Mouse (Mus musculus) limb, embryonic 15.5 days (tissue): ENCODE data around the gene Doxl2. TPM values are rescaled to one million over a fixed set of nuclear protein-coding genes. Genes with fewer than 3 reads are reported as not detected.

Source experiments
- ATAC-seq: fragments of 200-750 bp; cut with Nextera tagmentation; 2 replicates; pipeline ENCODE4 v1.8.0; 2017; ENCODE audit warnings: low read depth, moderate TSS enrichment; ENCODE audit not compliant: insufficient number of reproducible peaks, low FRiP score, low TSS enrichment
- H3K27ac ChIP-seq: fragments of 300-500 bp; sonication (generic); 2 replicates; pipeline ENCODE4 v1.5.1; 2015; ENCODE audit warnings: moderate library complexity, mild to moderate bottlenecking, inconsistent platforms
- H3K27me3 ChIP-seq: fragments of 300-500 bp; sonication (generic); 2 replicates; pipeline ENCODE4 v1.6.1; 2015; ENCODE audit warnings: inconsistent platforms
- H3K36me3 ChIP-seq: fragments of 300-500 bp; sonication (generic); 2 replicates; pipeline ENCODE4 v1.6.1; 2015; ENCODE audit warnings: inconsistent platforms
- H3K4me1 ChIP-seq: fragments of 300-500 bp; sonication (generic); 2 replicates; pipeline ENCODE4 v1.6.1; 2015; ENCODE audit warnings: inconsistent platforms
- H3K4me2 ChIP-seq: fragments of 300-500 bp; sonication (generic); 2 replicates; pipeline ENCODE4 v1.6.1; 2015; ENCODE audit warnings: mild to moderate bottlenecking, inconsistent platforms
- H3K4me3 ChIP-seq: fragments of 300-500 bp; sonication (generic); 2 replicates; pipeline ENCODE4 v1.5.1; 2015; ENCODE audit warnings: mild to moderate bottlenecking, inconsistent platforms
- H3K9ac ChIP-seq: fragments of 300-500 bp; sonication (generic); 2 replicates; pipeline ENCODE4 v1.6.1; 2015; ENCODE audit warnings: inconsistent platforms
- H3K9me3 ChIP-seq: fragments of 300-500 bp; sonication (generic); 2 replicates; pipeline ENCODE4 v1.6.1; 2016; ENCODE audit warnings: inconsistent platforms
- WGBS: fragments of 180-500 bp; shearing (Covaris S2); methylation state at CpG from one replicate; pipeline ENCODE4 v1.1.7; 2015; 5-methylcytosine and 5-hydroxymethylcytosine counted together
- polyA plus RNA-seq: library from polyadenylated mRNA; unstranded; fragments of >200 nt; fragmentation: Nextera tagmentation; extraction: Ambion mirVana; gene quantifications from 2 replicates; pipeline ENCODE4 v1.2.1, GENCODE M21; 2015

Gene Doxl2
- polyA plus RNA-seq, 1 experiment from 2014 or later = not detected

DNA sequence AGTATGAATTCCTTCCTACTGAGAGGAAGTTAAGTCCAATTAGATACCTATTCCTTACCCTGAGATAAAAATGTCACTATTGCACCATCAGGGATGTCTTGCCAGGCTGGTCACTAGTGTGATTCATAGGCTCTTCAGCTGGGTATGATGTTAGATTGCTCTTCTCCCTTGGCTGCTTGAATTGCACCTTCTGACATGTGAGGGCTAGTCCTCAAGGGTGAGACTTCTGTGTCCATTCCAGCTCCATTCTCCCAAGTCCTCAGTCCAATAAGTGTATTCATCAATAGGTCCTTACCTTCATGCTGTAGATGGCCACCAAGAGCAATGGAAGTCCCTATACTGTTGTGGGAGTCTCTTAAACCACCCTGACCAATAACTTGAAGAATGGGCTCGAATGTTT lies 4.9 kb downstream of the Doxl2 start:
- H3K4me2 ChIP-seq = no peak overlapping the region
- no peaks in the 10 kb centered on the region for H3K4me1 ChIP-seq
- 53% methylated on average over 1 of the region's 1 CpGs for WGBS
- H3K27me3 ChIP-seq = no peaks in the 10 kb centered on the region
- no peak overlapping the region for H3K4me3 ChIP-seq
- ATAC-seq = no peak
- no peak overlapping the region for H3K9ac ChIP-seq
- no peaks in the 10 kb centered on the region for H3K9me3 ChIP-seq
- no peak overlapping the region for H3K27ac ChIP-seq
- no peaks in the 10 kb centered on the region for H3K36me3 ChIP-seq

DNA sequence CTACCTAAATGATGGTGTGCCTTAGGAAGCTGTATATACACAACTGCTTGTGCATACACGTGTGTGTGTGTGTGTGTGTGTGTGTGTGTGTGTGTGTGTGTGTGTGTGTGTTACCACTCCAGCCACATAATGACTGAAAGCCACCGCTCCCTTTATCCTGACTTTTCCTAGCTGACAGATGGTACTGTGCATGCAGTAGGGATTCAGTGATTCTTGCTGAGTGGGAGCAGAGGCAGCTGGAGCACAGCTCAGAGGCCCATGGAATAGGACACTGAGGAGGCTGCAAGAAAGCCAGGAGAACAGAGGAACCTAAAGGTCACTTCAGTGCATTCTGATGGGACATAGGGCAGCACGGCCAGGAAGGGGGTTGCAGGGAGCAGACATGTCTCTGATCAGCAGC lies 7.5 kb downstream of the Doxl2 start:
- no peak overlapping the region for H3K4me3 ChIP-seq
- H3K4me1 ChIP-seq = no peaks in the 10 kb centered on the region
- no peaks in the 10 kb centered on the region for H3K27me3 ChIP-seq
- WGBS = 81% methylated on average over 3 of the region's 3 CpGs
- no peak overlapping the region for H3K27ac ChIP-seq
- ATAC-seq = no peak
- H3K4me2 ChIP-seq = no peak overlapping the region
- no peak overlapping the region for H3K9ac ChIP-seq
- no peaks in the 10 kb centered on the region for H3K36me3 ChIP-seq
- H3K9me3 ChIP-seq = no peaks in the 10 kb centered on the region

DNA sequence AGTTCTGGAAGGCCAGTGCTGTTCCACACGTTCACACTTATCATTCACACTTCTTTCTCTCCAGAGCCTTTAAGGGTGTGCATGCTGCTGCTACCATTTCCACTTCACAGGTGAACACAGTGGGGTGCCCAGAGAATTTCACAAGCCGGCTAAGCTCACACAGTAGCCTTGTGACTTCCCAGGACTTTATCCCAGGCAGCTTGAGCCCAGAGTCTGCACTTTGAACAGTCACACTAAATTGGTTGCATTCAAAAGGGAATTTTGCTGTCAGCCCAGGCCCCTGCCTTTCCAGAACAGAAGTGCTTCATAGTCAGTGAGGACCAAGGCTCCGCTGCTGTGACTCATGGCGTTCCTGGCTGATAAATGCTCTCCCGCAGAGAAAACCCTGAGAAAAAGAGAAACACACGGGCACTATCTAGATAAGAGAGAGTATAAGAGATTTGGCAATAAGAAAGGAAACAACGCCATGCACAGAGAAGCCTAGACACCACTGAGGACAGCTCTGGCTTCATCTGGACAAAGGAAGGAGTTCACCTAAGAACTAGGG lies 11.8 kb downstream of the Doxl2 start, which contains the start of gene Svs1:
TSS of gene Svs1 (plus strand) at position 418 of the 547 bp plus-strand sequence.
- H3K4me2 ChIP-seq = no peak within 1 kb of the TSS
- H3K27ac ChIP-seq = no peak within 1 kb of the TSS
- no peaks in the 10 kb centered on the region for H3K9me3 ChIP-seq
- H3K36me3 ChIP-seq = no peaks in the 10 kb centered on the region
- no peaks in the 10 kb centered on the region for H3K4me1 ChIP-seq
- WGBS = 53% methylated on average over 7 of the region's 7 CpGs
- H3K4me3 ChIP-seq = no peak within 1 kb of the TSS
- no peak within 1 kb of the TSS for H3K9ac ChIP-seq
- H3K27me3 ChIP-seq = no peaks in the 10 kb centered on the region
- no peak for ATAC-seq

DNA sequence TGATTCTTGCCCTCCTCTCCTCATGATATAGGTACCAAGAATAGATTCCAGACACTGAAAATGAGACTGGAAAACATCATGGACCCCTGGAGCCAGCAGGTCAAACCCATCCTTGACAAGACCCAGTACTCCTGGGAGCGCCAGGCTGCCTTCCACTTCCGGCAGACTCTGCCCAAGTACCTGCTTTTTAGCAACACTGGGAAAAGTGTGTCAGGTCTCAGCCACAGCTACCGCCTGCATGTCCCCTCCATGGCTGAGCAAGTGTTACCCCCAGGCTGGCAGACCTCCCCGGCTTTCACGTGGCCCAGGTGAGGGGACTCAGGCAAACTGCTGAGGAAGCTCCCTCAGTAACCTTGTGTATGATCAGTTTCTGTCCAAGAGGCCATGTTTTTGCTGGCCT lies 15.2 kb downstream of the Doxl2 start:
- ATAC-seq = no peak
- Histone ChIP-seq H3K9ac (no peak overlapping the region), H3K4me1 (no peaks in the 10 kb centered on the region), H3K4me3 (no peak overlapping the region), H3K9me3 (no peaks in the 10 kb centered on the region), H3K4me2 (no peak overlapping the region), H3K27me3 (no peaks in the 10 kb centered on the region), H3K36me3 (no peaks in the 10 kb centered on the region), H3K27ac (no peak overlapping the region)
- WGBS = 91% methylated on average over 5 of the region's 5 CpGs

DNA sequence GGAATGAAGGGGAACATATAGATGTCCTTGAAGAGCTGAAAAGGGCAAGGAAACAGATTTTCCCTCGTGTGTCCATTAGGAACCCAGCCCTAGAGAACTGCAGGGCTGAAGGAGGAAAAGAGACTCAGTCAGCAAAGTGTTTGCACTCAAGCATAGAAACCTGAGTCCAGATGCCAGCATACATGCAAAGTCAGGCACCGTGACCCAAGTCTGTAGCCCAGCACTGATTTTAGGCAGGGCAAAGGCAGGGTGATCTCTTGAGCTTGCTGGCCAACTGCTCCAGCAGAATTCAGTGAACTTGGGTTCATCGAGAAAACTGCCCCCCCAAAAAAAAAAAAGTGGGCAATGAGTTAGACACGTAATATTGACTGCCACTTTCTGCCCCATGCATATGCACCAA lies 17.2 kb downstream of the Doxl2 start:
- Histone ChIP-seq H3K27me3 (no peaks in the 10 kb centered on the region), H3K4me3 (no peak overlapping the region), H3K36me3 (no peaks in the 10 kb centered on the region), H3K9ac (no peak overlapping the region), H3K9me3 (no peaks in the 10 kb centered on the region), H3K4me1 (no peaks in the 10 kb centered on the region), H3K27ac (no peak overlapping the region), H3K4me2 (no peak overlapping the region)
- WGBS = 75% methylated on average over 4 of the region's 4 CpGs
- ATAC-seq = no peak

DNA sequence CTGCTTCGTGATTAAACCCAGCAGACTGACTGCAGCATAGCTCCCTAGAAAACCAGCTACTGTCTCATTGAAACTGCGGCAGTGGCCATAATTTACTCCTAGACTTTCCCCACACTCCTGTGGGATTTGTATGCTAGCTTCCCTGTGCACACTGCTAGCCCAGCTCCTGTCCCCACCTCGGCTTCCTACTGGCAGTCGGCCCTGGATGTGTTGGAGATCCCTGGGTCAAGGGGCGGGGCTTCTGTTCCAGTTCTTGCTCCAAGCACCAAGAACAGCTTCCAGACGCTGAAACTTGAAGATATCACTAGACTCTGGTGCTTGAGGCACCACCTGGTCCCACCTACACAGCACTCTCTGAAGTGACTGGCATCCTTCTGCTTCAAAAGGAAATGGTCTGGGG lies 23.4 kb downstream of the Doxl2 start:
- Histone ChIP-seq H3K36me3 (no peaks in the 10 kb centered on the region), H3K4me2 (no peak overlapping the region), H3K4me3 (no peak overlapping the region), H3K27ac (no peak overlapping the region), H3K9me3 (no peaks in the 10 kb centered on the region), H3K27me3 (no peaks in the 10 kb centered on the region), H3K4me1 (no peaks in the 10 kb centered on the region), H3K9ac (no peak overlapping the region)
- 57% methylated on average over 6 of the region's 6 CpGs for WGBS
- ATAC-seq = no peak

DNA sequence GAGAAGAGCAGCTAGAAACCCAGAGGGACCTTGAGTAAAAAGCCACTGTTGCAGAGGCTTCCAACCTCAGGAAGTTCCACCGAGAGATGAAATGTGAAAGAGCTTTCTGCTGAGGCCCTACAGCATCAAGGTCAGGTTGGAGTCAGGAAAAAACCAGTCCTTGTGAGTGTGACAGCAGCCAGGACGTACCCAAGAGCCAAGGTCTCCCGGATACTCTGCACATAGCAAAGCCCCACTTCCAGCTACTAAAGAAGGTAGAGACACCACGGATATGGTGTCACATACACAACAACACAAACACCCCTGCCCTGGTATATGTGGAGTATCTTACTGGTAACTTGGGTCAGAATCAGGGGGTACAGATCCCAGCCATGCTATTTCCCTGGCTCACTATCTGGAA lies 24.0 kb downstream of the Doxl2 start:
- no peak overlapping the region for H3K4me3 ChIP-seq
- H3K27ac ChIP-seq = no peak overlapping the region
- H3K4me1 ChIP-seq = no peaks in the 10 kb centered on the region
- no peak for ATAC-seq
- H3K4me2 ChIP-seq = no peak overlapping the region
- WGBS = 85% methylated on average over 4 of the region's 4 CpGs
- no peak overlapping the region for H3K9ac ChIP-seq
- no peaks in the 10 kb centered on the region for H3K9me3 ChIP-seq
- H3K27me3 ChIP-seq = no peaks in the 10 kb centered on the region
- H3K36me3 ChIP-seq = no peaks in the 10 kb centered on the region

DNA sequence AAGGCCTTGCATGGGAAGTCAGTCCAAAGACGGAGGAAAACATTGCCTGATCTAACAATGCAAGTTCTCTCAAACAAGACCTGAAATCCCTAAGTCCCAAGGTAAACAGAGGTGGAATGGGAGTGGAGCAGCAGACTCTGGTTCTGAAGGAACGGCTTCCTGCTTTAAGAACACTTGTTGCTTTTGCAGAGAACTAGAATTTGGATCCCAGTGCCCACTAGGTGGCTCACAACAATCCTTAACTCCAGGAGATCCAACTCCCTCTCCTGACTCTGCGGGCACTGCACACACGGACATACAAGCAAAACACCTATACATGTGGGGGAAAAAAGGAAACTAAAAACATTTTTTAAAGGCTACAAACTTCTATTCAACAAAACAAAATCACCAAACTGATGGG lies 28.6 kb downstream of the Doxl2 start:
- no peak overlapping the region for H3K9ac ChIP-seq
- H3K9me3 ChIP-seq = no peaks in the 10 kb centered on the region
- H3K4me3 ChIP-seq = no peak overlapping the region
- H3K27me3 ChIP-seq = peaks cover 3% of the 10 kb centered on the region; the same call in 1 of the 2 replicates
- WGBS = 35% methylated on average over 4 of the region's 4 CpGs
- ATAC-seq = no peak
- no peak overlapping the region for H3K27ac ChIP-seq
- no peak overlapping the region for H3K4me2 ChIP-seq
- H3K36me3 ChIP-seq = no peaks in the 10 kb centered on the region
- H3K4me1 ChIP-seq = peaks cover 4% of the 10 kb centered on the region

DNA sequence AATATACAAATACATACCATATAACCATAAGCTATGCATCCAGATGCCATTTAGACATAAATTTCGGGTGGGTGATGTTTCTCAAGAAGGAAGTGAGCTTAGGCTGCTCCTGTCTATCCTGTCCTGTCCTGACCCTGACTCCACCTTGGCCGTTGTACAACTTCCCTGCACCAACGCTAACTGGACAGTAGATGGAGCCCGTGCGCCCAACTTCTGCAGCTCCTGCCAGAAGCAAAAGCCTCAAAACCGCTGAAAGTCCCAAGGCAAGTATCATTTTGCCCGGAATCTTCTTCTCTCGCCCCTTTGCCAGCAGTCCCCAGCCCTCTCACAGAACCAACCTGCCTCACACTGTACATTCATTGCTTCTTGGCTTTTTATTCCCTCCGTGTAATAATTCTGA lies 33.2 kb downstream of the Doxl2 start:
- Histone ChIP-seq H3K4me2 (peak overlapping the region; percentile 52), H3K4me3 (peak overlapping the region; percentile 32), H3K4me1 (peaks cover 13% of the 10 kb centered on the region), H3K27me3 (peaks cover 3% of the 10 kb centered on the region; the same call in 1 of the 2 replicates), H3K27ac (no peak overlapping the region), H3K9me3 (no peaks in the 10 kb centered on the region), H3K9ac (no peak overlapping the region), H3K36me3 (no peaks in the 10 kb centered on the region)
- under 1% methylated on average over 9 of the region's 9 CpGs for WGBS
- no peak for ATAC-seq

DNA sequence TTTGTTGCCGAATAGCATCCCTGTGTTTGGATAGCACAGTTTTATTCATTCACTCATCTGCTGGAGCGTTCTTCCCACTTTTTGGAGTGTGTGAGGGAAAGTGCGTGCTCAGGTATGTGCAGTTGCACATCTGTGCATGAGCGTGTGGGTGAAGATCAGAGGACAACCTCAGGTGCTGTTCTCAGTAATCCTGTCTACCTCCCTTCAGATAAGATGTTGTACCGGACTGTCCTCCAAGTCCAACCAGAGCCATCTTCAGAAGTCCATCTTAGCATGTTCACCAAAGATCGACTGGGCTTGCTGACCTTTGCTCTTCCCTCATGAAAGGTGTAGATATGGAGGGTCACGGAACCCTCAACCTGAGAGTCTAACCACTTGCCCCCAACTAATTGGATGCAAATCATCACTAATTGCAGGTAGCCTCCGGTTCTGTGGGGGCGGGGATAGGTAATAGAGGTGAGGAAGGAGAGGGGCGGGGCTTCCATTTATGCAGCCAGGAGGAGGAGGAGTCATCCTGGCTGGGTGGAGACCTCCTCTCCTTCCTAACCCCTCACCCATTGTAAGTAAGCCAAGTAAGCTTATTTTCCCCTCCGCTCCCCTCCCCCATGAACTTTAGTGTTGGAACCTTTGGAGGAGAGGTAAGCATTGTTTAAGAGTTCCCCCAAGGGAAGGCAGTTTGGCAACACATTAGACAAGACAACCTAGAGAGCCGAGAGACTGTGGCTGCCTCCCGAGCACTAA lies 33.8 kb downstream of the Doxl2 start:
- Histone ChIP-seq H3K36me3 (no peaks in the 10 kb centered on the region), H3K4me1 (peaks cover 13% of the 10 kb centered on the region), H3K9me3 (no peaks in the 10 kb centered on the region), H3K4me3 (peak overlapping the region; percentile 32), H3K4me2 (peak overlapping the region; percentile 52), H3K9ac (no peak overlapping the region), H3K27me3 (peaks cover 3% of the 10 kb centered on the region; the same call in 1 of the 2 replicates), H3K27ac (no peak overlapping the region)
- WGBS = 14% methylated on average over 13 of the region's 13 CpGs
- ATAC-seq = no peak

DNA sequence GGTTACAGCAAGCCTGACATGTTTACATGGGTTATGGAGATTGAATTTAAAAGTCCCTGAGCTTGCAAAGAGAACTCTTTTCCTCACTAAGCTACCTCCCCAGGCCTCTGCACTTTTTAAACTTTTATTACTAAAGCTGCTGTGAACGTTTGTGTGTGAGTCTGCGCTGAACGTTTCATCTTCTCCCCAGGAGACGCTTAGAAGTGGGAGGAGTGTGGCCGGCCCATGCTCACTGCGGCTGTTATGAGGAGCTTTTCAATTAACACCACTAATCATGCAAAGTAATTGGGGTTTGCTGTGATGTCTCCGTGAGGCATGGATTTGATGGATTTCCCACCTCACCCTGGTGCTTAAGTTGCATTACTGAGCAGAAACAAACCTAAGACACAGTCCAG lies 34.4 kb downstream of the Doxl2 start:
- WGBS = 13% methylated on average over 7 of the region's 7 CpGs
- peak overlapping the region; percentile 32; the same call in 1 of the 2 replicates for H3K4me3 ChIP-seq
- ATAC-seq = no peak
- peaks cover 3% of the 10 kb centered on the region; the same call in 1 of the 2 replicates for H3K27me3 ChIP-seq
- no peaks in the 10 kb centered on the region for H3K9me3 ChIP-seq
- H3K27ac ChIP-seq = no peak overlapping the region
- peaks cover 13% of the 10 kb centered on the region for H3K4me1 ChIP-seq
- H3K36me3 ChIP-seq = no peaks in the 10 kb centered on the region
- peak overlapping the region; percentile 52 for H3K4me2 ChIP-seq
- no peak overlapping the region for H3K9ac ChIP-seq

DNA sequence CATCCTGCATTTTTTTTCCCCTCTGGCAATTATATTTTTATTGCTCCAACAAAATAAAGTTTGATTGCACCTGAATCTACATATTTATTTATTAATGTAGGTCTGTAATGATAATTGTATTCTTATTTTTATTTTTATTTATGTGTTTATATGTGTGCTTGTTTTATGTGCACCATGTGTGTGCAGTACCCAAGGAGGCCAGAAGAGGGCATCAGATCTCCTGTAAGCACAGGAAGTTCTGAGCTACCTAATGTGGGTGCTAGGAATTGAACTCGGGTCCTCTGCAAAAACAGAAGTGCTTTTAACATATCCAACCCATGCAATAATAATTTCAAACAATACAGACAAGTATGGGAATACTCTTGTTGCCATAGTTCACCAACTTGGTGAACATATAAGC lies 34.9 kb downstream of the Doxl2 start:
- H3K27ac ChIP-seq = no peak overlapping the region
- no peaks in the 10 kb centered on the region for H3K36me3 ChIP-seq
- no peak overlapping the region for H3K4me3 ChIP-seq
- H3K9ac ChIP-seq = no peak overlapping the region
- WGBS = 93% methylated on average over 1 of the region's 1 CpGs
- H3K4me2 ChIP-seq = no peak overlapping the region
- no peaks in the 10 kb centered on the region for H3K9me3 ChIP-seq
- no peak for ATAC-seq
- peaks cover 13% of the 10 kb centered on the region for H3K4me1 ChIP-seq
- H3K27me3 ChIP-seq = peaks cover 3% of the 10 kb centered on the region; the same call in 1 of the 2 replicates
